Mouse (Mus musculus) embryo, embryonic 11 days (tissue): ENCODE data around the gene Irf3.

ENCODE experiments used
- DNase-seq: peaks from one replicate; pipeline ENCODE4 v3.0.0-alpha.2; 2015

The Irf3 gene

GRCm38 (mm10) chr7:44997231-44997939 is at the start of gene Irf3:
Gene Irf3 (plus strand): TSS chr7:44997648.
- peak; percentile 98 for DNase-seq

GRCm38 (mm10) chr7:44949922-44950321 is 47.5 kb upstream of the Irf3 start:
- DNase-seq: no peak

GRCm38 (mm10) chr7:44951960-44952359 is 45.5 kb upstream of the Irf3 start:
- DNase-seq: peak; percentile 74

- peak; percentile 96 for DNase-seq
Observed at GRCm38 (mm10) chr7:44952611-44953306, 44.7 kb upstream of the Irf3 start.

- no peak for DNase-seq
Observed at GRCm38 (mm10) chr7:44953561-44953960, 43.9 kb upstream of the Irf3 start.

GRCm38 (mm10) chr7:44954091-44954885 is 43.2 kb upstream of the Irf3 start:
- no peak for DNase-seq

- peak; percentile 49 for DNase-seq
Observed at GRCm38 (mm10) chr7:44955628-44956027, 41.8 kb upstream of the Irf3 start.

- DNase-seq: no peak
Observed at GRCm38 (mm10) chr7:44956266-44956665, 41.2 kb upstream of the Irf3 start.

GRCm38 (mm10) chr7:44957183-44957835 is 40.1 kb upstream of the Irf3 start:
- DNase-seq: no peak

GRCm38 (mm10) chr7:44958208-44958607 is 39.2 kb upstream of the Irf3 start:
- peak; percentile 65 for DNase-seq

GRCm38 (mm10) chr7:44959281-44959680 is 38.2 kb upstream of the Irf3 start:
- no peak for DNase-seq

- no peak for DNase-seq
Observed at GRCm38 (mm10) chr7:44959874-44960511, 37.5 kb upstream of the Irf3 start.

- no peak for DNase-seq
Observed at GRCm38 (mm10) chr7:44960512-44960910, 36.9 kb upstream of the Irf3 start.

- no peak for DNase-seq
Observed at GRCm38 (mm10) chr7:44962337-44962736, 35.1 kb upstream of the Irf3 start.

GRCm38 (mm10) chr7:44962831-44963230 is 34.6 kb upstream of the Irf3 start:
- no peak for DNase-seq

GRCm38 (mm10) chr7:44964990-44965389 is 32.5 kb upstream of the Irf3 start:
- DNase-seq: no peak

- no peak for DNase-seq
Observed at GRCm38 (mm10) chr7:44965975-44966374, 31.5 kb upstream of the Irf3 start.

GRCm38 (mm10) chr7:44966638-44967037 is 30.8 kb upstream of the Irf3 start:
- no peak for DNase-seq

- DNase-seq: peak; percentile 95
Observed at GRCm38 (mm10) chr7:44970231-44970691, 27.2 kb upstream of the Irf3 start.

- no peak for DNase-seq
Observed at GRCm38 (mm10) chr7:44971142-44971541, 26.3 kb upstream of the Irf3 start.

GRCm38 (mm10) chr7:44973415-44974130 is 23.9 kb upstream of the Irf3 start:
- no peak for DNase-seq
